Mouse (Mus musculus) kidney, postnatal 0 days (tissue): ENCODE measurements around the gene Spata2. TPM values are rescaled to one million over a fixed set of nuclear protein-coding genes. Genes with fewer than 3 reads are reported as not detected.

ENCODE experiments used
- ATAC-seq: fragments of 200-750 bp; cut with Nextera tagmentation; replicated peaks from 2 replicates; pipeline ENCODE4 v1.8.0; 2017; ENCODE audit warnings: low read depth, moderate number of reproducible peaks, moderate TSS enrichment, moderate library complexity; ENCODE audit not compliant: low FRiP score
- DNase-seq: peaks from one replicate; pipeline ENCODE4 v3.0.0-alpha.2; 2016; ENCODE audit warnings: low spot score
- H3K27ac ChIP-seq: fragments of 300-500 bp; sonication (generic); 2 replicates; pipeline ENCODE4 v1.5.1; 2014; ENCODE audit warnings: mild to moderate bottlenecking
- H3K27me3 ChIP-seq: fragments of 300-500 bp; sonication (generic); 2 replicates; pipeline ENCODE4 v1.6.1; 2014; ENCODE audit warnings: low read length, mixed read lengths; ENCODE audit not compliant: insufficient read depth
- H3K36me3 ChIP-seq: fragments of 300-500 bp; sonication (generic); 2 replicates; pipeline ENCODE4 v1.6.1; 2014; ENCODE audit warnings: low read length, mixed read lengths; ENCODE audit not compliant: insufficient read depth
- H3K4me1 ChIP-seq: fragments of 300-500 bp; sonication (generic); replicated peaks from 2 replicates; pipeline ENCODE4 v1.6.1; 2014; ENCODE audit warnings: antibody characterized with exemption, low read length, mixed read lengths; ENCODE audit not compliant: insufficient read depth
- H3K4me2 ChIP-seq: fragments of 300-500 bp; sonication (generic); 2 replicates; pipeline ENCODE4 v1.6.1; 2014; ENCODE audit warnings: mild to moderate bottlenecking, low read length, moderate library complexity, mixed read lengths
- H3K4me3 ChIP-seq: fragments of 300-500 bp; sonication (generic); replicated peaks from 2 replicates; pipeline ENCODE4 v1.5.1; 2014; ENCODE audit warnings: low read depth, low read length
- H3K9ac ChIP-seq: fragments of 300-500 bp; sonication (generic); 2 replicates; pipeline ENCODE4 v1.6.1; 2014; ENCODE audit warnings: low read depth, low read length
- H3K9me3 ChIP-seq: fragments of 300-500 bp; sonication (generic); replicated peaks from 2 replicates; pipeline ENCODE4 v1.6.1; 2016; ENCODE audit warnings: low read length, inconsistent platforms, mixed read lengths
- CTCF ChIP-seq: IDR thresholded peaks from 2 replicates; pipeline ENCODE4 v1.5.1; 2016; ENCODE audit warnings: antibody characterized with exemption, low read depth, mild to moderate bottlenecking, moderate library complexity
- WGBS: fragments of 180-500 bp; shearing (Covaris S2); extraction: QIAGEN DNeasy Blood & Tissue Kit; methylation state at CpG from one replicate; pipeline ENCODE4 v1.1.7; 2014; 5-methylcytosine and 5-hydroxymethylcytosine counted together
- polyA plus RNA-seq: library from polyadenylated mRNA; unstranded; fragments of >200 nt; fragmentation: Nextera tagmentation; extraction: Ambion mirVana; gene quantifications from 2 replicates; pipeline ENCODE4 v1.2.1, GENCODE M21; 2015

The Spata2 gene
- polyA plus RNA-seq, 1 experiment from 2014 or later = 14.3 TPM

DNA sequence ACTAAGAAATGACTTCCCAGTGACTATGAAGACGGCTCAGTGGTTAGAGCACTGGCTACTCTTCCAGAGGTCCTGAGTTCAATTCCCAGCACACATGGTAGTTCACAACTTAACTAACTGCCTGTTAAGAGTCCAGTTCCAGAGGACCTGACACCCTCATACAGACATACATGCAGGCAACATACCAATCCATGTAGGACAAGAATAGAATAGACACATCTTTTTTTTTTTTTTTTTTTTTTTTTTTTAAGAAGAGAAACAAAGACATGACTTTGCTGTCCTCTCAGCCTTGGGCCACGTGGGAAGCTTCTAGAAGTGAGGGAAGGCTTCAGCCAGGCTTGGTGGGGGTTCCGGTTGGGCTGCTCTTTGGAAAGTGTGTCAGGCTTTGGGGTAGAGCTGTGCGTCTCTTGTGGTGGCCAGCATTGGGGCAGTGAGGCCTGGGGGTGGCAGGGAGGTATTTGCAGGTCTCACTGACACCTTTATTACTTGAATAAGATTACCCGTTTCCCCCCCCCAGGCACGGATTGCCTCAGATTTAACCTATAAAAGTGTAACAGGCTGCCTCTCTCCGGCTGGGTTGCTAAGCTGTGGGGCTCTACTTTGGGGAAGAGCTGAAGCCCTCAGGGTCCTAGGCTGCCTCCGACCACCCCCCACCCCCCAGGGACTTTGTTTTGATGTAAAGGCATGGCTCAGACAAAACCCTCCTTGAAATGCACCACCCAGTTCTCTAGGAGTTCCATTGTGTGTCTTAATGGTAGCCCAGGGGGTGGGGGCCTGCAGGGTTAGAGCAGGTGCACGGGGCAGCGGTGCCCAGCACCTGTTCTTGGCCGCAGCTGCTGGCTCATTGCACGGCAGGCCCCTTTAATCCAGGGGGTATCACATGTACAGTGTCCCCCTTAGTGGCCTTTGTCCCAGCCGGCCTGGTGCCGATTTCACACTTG is 47.1 kb upstream of the Spata2 start:
- DNase-seq (peak; percentile 34), ATAC-seq (no peak)
- no peaks in the 10 kb centered on the region for H3K27me3 ChIP-seq
- H3K9ac ChIP-seq = peak overlapping the region; percentile 59
- no peaks in the 10 kb centered on the region for H3K9me3 ChIP-seq
- peak overlapping the region; percentile 65 for H3K27ac ChIP-seq
- peaks cover 22% of the 10 kb centered on the region for H3K4me1 ChIP-seq
- 21% methylated on average over 14 of the region's 14 CpGs for WGBS
- H3K4me3 ChIP-seq = peak overlapping the region; percentile 44
- peak overlapping the region; percentile 60 for H3K4me2 ChIP-seq
- H3K36me3 ChIP-seq = no peaks in the 10 kb centered on the region
- no peak for TF ChIP-seq CTCF

DNA sequence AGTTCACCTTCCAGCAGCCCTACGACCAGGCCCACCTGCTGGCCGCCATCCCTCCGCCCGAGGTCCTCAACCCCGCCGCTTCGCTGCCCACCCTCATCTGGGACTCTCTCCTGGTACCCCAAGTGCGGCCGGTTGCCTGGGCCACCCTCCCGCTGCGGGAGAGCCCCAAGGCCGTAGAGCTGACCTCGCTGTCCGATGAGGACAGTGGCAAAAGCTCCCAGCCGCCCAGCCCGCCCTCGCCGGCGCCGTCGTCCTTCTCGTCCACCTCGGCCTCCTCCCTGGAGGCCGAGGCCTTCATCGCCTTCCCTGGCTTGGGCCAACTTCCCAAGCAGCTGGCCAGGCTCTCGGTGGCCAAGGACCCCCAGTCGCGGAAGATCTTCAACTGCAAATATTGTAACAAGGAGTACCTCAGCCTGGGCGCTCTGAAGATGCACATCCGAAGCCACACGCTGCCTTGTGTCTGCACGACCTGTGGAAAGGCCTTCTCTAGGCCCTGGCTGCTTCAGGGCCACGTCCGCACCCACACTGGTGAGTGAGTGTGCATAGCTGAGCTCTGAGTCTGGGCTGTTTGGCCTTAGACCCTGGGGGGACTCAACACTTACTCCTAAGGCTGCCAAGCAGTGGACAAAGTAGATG is 46.1 kb upstream of the Spata2 start:
- 29% methylated on average over 33 of the region's 34 CpGs for WGBS
- DNase-seq (peak; percentile 15), ATAC-seq (no peak)

DNA sequence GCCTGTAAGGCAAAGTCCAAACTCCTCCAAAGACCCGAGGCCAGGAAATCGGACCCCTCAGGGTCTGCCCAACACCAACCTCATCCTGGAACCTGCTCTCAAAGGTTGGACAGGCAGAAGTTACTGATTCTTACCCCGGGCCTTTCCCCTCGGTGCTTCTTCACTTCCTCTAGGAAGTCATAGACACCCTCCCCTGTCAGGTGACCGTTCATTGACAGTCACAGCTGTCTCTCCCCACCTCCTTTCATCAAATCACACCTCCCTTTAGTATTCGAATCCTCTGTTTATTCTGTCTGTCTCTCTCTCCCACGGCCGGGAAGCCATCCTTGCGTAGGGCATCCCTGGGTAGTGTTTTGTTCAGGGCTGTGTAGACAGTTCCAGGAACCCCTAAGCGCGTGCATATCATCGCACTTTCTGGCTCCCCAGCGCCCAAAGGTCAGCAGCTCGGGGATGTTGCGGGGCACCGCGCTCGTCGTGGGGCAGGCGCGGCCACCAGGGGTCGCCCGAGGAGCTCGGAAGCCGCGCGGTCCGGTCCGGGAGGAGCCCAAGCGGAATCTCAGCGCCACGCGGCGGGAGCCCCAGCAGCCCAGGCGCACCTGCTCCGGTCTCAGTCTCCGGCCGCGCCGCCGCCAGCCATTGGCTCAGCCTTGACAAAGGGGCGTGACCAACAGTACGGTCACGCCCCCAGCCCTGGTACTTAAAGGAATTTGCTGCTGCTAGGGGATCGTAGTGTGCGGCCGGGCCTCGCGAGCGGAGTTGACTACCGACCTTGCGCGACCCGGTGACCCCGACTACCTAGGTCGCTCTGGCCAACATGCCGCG is 45.0 kb upstream of the Spata2 start, which contains the start of gene Snai1:
TSS of gene Snai1 (plus strand) at position 720 of the 822 bp plus-strand sequence.
- peak; percentile 94 for TF ChIP-seq CTCF
- no peaks in the 10 kb centered on the region for H3K36me3 ChIP-seq
- peak; percentile 98 for ATAC-seq
- H3K9ac ChIP-seq = peak within 1 kb of the TSS; percentile 59
- H3K4me2 ChIP-seq = peak within 1 kb of the TSS; percentile 60
- H3K9me3 ChIP-seq = no peaks in the 10 kb centered on the region
- H3K27ac ChIP-seq = peak within 1 kb of the TSS; percentile 47
- H3K4me1 ChIP-seq = peaks cover 9% of the 10 kb centered on the region; the same call in 1 of the 2 replicates
- WGBS = under 1% methylated on average over 56 of the region's 58 CpGs
- no peaks in the 10 kb centered on the region for H3K27me3 ChIP-seq
- DNase-seq = peak; percentile 99
- peak within 1 kb of the TSS; percentile 44 for H3K4me3 ChIP-seq

More for the DNA sequence above, 46.1 kb upstream of the Spata2 start:
- Histone ChIP-seq H3K27me3 (no peaks in the 10 kb centered on the region), H3K9ac (peak overlapping the region; percentile 59), H3K4me1 (peaks cover 20% of the 10 kb centered on the region), H3K27ac (peak overlapping the region; percentile 47), H3K36me3 (no peaks in the 10 kb centered on the region), H3K9me3 (no peaks in the 10 kb centered on the region), H3K4me2 (peak overlapping the region; percentile 60), H3K4me3 (peak overlapping the region; percentile 44)
- no peak for TF ChIP-seq CTCF

DNA sequence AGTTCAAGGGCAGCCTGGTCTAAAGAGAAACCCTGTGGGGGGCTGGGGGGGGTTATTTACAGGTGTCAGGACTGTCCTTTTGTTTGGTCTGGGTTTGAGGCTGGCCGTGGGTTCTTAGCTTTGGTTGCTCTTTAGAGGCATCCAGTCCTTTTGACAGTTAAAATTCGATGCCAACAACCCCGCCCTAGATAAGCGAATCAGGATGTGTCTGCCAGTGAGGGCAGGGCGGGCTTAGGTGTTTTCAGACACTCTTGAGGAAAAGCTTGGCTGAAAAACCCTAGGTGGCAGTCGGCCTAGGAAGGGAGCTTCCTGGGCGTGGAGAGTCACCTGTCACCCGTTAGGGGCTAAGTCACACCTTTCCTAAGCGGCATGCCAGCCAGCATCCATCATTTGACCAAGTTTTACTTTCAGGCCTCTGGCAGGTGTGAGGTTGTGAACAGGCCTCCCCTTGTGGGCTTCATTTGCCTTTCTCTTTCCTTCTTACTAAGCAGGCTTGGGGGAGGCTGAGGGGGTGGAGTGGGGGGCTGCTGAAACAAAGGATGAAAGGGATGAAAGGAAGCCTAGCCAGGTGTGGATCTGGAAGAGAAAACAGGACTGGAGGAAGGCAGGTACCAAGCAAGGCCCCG is 43.7 kb upstream of the Spata2 start:
- H3K4me1 ChIP-seq = peaks cover 4% of the 10 kb centered on the region; the same call in 1 of the 2 replicates
- no peaks in the 10 kb centered on the region for H3K36me3 ChIP-seq
- no peak overlapping the region for H3K27ac ChIP-seq
- H3K4me2 ChIP-seq = no peak overlapping the region
- no peak for DNase-seq
- no peak for ATAC-seq
- 52% methylated on average over 10 of the region's 10 CpGs for WGBS
- no peak overlapping the region for H3K4me3 ChIP-seq
- no peaks in the 10 kb centered on the region for H3K9me3 ChIP-seq
- TF ChIP-seq CTCF = no peak
- no peak overlapping the region for H3K9ac ChIP-seq
- H3K27me3 ChIP-seq = no peaks in the 10 kb centered on the region

- no peak for ATAC-seq
Measured at GRCm38 (mm10) chr2:167533880-167534279, 41.2 kb upstream of the Spata2 start.

More at GRCm38 (mm10) chr2:167533880-167534279, 41.2 kb upstream of the Spata2 start:
- no peak overlapping the region for H3K27ac ChIP-seq
- H3K36me3 ChIP-seq = no peaks in the 10 kb centered on the region
- no peak for DNase-seq
- no peak overlapping the region for H3K4me3 ChIP-seq
- TF ChIP-seq CTCF = no peak
- no peaks in the 10 kb centered on the region for H3K27me3 ChIP-seq
- H3K4me2 ChIP-seq = no peak overlapping the region
- no peaks in the 10 kb centered on the region; the same call in 1 of the 2 replicates for H3K4me1 ChIP-seq
- H3K9ac ChIP-seq = no peak overlapping the region
- no peaks in the 10 kb centered on the region for H3K9me3 ChIP-seq
